Mouse (Mus musculus) urinary bladder, postnatal 14 days (tissue): ENCODE measurements around the gene Gm20662.
A peak's percentile ranks its signal among the peaks of the same experiment; 100 is the strongest.

Experiments
- DNase-seq: peaks from one replicate; pipeline ENCODE4 v3.0.0; 2021; ENCODE audit warnings: low spot score

Gm20662 gene

DNA sequence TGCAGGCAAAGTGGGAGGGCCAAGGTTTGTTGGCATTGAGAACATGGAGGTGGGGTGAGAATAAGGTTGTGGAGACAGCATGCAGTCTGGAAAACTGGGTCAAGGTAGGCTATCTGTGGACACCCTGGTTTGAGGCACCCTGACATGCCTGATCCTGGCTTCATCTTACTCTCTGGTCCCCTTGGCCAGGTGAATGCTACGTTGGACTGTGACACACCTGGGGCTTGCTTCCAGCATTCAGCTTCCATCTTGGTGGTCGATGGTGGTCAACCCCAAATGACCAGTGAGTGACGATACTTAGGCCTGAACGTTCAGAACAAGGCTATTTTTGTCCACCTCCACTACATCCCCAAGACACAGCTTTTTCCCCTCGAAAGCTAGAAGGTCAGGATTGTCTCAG is at the start of gene Gm20662:
Gene Gm20662, plus strand, starts transcription at position 301 of the 400 bp plus-strand sequence.
- no peak for DNase-seq

DNA sequence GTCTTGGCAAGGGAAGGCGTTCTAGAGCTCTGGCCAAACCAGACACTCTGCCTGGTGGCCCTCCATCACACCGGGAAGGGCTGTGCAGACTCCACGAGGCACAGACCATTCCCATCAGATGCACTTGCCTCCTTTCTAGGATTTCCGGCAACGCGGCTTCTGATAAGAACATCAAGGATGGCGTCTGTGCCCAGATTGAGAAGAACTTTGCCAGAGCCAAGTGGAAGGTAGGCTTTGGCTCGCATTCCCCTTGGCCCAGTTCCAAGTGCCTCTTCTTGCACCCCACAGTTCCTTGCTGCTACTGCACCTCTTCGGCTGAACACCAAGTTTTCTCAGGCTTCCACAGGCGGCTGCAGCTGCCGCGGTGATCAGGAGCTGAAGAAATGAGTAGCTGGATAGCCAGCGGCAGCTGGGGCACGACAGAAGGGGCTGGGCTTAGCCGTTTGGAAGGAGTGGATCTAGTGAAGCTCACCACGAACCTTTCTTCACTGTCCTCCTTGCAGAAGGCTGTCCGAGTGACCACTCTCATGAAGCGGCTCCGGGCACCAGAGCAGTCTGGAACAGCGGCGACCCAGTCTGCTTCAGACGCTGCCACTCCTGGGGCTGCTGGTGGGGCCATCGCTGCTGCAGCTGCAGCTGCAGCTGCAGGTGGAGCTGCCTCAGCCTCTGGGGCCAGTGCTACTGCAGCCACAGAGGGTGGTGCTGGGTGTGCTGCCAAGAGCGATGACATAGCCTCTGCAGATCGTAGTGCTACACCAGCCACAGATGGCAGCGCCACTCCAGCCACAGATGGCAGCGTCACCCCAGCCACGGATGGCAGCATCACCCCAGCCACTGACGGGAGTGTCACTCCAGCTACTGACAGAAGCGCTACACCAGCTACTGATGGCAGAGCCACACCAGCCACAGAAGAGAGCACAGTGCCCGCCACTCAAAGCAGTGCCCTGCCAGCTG is 48.6 kb upstream of the Gm20662 start:
- DNase-seq: no peak

DNA sequence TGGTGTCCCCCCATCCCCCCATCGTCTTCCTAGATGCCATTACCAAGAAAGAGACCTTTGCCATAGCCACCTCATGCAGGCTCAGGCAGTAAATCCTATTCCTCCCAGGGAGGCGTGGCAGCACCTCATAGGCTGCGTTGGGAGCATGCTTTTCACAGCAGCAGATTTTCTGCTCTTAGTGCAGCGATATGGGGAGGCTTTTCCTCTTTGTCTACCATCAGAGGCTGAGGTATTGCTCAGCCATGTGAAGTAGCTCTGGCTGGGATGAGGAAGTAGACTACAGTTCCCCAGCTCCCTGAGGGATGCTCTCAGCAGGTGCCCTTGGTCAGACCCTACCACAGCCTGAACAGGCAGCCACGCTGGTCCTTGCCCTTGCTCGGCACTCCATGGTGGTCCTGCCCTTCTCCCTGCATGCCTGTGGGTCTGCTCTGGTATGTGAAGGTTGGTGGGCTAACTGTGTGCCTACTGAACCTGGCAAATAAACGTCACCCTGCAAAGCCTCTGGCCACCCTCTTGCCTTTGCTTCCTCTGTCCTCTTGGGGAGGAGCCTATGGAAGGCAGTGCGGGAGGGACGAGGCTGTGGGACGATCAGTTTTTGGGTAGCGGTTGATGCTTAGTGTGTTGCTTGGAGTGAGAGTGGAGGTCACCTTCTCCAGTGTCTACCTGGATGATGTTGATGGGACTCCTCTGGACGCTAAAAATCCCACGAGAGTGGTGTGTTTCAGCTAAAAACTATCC is 46.8 kb upstream of the Gm20662 start:
- DNase-seq: no peak

DNA sequence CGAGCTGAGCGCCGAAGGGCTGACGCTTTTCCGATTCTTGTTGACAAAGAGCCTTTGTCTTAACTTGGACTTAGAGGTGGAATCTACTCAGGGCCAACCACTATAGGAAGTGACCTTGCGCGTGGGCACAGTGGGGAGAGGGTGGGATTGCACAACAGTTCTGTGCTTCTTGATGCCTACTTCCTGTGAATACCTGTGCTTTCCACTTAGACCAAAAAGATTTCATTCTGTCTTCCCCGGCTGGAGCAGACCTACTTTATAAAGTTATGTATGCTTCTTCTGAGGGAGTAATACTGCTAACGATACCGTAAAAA is 46.3 kb upstream of the Gm20662 start, which contains the start of gene Traip:
Gene Traip, plus strand, starts transcription at position 215 of the 314 bp plus-strand sequence.
- DNase-seq: no peak

DNA sequence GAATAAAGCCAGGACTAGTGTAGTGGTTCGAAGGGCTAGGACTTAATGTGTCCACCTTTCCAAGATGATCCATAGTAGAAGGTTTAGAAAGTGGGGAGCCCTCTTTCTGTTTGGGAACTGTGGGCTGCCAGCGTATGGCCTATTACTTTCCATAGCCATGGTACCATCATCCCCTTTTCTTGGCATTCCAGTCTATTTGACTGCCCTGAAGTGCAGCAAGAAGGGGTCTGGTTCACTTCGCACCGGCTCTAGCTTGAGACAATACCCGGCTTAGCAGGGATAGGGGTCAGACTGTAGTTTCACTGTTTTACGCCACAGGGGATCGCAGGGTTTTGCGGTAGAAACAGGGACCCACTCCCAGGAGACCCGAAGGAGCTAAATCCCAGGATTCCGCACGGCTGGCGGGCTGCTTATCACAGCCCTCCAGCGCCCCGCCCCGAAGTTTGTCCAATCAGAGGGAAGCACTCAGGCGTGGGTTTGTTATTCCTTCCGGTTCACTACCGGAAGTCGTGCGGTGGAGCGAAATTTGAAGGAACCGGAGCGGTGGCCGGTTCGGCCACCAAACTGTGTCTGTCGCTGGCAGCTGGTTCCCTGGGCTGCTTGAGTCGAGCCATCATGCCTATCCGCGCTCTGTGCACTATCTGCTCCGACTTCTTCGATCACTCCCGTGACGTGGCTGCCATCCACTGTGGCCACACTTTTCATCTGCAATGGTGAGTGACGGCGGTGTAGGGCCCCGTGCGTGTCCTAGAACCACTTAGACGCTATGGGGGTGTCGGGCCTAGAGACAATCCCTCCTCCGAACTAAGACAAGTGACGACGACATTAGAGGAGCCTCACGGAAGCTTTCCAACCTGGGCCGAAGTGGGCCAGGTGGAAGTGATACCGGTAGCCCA is 45.4 kb upstream of the Gm20662 start:
- peak; percentile 94 for DNase-seq

DNA sequence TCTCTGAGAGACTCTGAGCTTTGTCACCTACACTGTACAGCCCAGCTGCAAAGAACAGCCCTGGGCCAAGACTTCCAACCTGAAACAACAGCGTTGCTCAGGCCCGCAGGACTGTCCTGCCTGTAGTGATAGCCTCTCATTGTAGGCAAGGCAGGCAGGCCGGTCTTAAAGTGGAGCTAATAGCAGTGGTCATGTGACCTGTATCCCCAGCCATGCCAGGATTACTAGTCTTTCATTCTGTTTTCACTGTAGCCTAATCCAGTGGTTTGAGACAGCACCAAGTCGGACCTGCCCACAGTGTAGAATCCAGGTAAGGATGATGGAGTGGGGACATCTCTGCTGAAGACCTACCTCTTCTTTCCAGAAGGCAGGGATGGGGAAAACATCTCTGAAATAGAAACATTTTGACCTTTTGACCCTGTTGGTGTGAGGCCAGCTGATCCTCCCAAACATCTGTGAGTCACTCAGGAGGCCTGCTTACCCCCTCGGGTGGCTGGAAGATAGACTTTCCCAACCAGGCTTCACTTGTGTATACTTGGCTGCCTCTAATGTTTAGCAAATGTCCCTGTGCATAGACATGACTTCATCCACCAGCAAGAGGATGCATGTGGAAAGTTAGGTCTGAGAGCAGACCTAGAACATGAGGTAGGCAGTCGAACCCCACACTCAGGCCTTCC is 40.4 kb upstream of the Gm20662 start:
- DNase-seq: no peak

DNA sequence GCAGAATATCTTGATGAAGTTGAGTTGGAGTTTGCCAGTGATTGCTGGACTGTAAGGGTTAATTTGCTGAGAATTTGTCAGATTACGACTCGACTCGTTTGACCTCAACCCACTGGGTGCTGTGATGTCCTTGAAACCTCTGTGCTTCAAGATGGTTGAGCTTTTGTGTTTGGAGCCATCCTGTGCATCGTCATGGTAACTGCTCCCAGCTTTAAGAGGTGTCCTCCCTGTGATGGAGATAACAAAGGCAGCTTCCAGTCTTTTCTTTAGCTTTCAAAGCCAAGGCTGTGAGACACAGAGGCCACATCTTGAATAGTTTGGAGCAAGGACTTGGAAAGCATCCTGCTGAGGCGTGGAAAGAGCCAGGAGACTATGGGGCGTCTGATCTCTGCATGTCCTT is 39.0 kb upstream of the Gm20662 start:
- no peak for DNase-seq

DNA sequence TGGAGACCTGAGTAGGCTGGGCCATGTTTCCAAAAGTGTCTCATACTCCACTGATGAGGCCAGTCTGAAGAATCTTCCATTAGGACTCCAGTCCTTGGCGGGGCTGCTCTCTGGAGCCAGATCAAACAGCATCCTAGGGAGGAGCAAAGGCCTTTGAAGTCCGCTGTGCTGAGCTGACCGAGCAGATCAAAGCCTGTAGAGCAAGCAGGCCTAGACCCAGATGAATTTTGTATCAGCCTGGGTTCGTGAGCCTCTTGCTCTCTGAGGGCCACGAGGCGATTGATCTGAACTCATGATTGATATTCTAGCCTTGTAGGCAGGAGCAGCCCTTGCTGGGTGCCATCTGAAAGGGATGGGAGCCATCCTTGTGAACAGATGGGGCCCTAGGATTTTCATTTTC is 36.3 kb upstream of the Gm20662 start:
- DNase-seq: no peak

DNA sequence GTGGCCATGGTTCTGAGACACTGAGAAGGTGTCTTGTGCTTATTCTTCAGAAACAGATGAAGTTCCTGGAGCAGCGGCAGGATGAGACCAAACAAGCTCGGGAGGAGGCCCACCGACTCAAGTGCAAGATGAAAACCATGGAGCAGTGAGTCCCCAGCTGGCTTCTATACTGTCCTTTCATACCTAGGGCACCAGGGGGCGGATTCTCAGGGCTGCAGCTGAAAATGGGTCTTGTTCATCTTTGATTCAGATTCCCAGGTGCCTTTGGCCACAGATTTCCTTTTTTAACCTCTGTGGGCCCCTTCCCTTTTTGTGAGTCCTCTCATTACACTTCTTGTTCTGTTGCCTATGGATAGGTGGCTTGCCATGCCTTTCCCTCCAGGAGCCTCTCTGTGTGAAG is 35.2 kb upstream of the Gm20662 start:
- DNase-seq: no peak

DNA sequence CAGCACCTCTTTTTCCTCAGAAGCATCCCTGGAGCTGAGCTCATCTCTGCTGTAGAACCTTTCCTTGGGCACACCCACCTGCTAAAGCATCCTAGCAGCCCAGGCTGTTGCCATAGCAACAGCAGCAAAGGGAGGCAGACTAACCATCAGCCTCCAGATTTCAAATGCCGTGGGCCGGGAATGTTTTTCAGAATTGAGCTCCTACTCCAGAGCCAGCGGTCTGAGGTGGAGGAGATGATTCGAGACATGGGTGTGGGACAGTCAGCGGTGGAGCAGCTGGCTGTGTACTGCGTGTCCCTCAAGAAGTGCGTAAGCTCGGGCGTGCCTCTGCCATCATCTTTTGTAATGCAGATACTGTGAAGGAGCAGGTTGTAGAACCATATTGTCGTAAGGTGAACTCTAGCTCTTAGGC is 34.8 kb upstream of the Gm20662 start:
- DNase-seq: no peak

DNA sequence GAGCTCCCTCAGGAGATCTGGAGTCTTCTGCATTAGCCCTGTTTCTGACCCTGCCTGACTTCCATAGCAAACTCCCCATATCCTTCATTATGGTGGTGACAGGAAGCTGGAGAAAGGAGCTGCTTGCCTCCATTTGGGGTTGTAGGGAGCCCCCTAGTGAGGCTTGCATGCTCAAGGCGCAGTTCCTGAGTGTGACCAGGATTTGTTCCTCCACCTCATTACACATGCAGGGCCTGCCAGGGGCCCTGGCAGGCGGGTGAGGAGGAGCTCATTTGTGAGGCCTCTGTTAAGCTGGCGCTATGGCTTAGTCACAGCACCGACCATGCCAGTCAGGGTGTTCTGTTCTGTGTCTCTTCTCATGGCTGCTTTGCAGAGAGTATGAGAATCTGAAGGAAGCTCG is 34.3 kb upstream of the Gm20662 start:
- DNase-seq: no peak

DNA sequence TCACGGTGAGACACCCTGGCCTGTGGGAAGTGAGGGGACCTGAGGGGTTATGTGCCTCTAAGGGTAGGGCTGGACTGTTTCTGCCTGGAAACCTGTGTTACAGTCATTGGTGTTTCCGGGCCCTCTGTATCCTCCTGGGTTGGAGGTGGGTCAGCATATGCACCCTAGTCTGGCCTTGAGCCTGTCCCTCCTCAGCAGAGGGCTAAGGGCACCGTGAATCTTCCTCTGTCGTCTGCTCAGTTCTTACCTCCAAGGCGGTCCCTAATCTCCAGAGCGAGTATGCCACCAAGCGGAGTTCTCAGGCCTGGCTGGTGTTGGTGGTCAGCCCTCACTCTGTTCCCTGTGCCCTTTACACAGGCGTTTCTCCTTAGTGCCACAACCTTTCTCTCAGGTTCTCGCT is 33.2 kb upstream of the Gm20662 start:
- no peak for DNase-seq

DNA sequence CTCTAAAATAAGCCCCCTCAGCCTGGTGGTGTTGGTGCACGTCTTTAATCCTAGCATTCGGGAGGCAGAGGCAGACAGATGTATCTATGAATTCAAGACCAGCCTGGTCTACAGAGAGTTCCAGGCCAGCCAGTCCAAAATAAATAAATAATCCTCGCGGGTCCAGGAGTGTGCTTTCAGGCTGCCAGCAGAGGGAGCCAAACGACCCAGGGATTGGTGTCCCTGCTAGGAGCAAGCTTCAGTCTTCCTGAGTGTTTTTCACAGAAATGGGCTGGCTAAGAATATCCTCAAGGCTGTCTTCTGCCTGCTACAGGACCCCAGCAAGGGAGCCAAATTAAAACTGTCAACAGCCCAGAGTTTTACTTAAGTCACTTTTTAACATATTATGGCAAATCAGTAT is 32.4 kb upstream of the Gm20662 start:
- DNase-seq: peak; percentile 87

DNA sequence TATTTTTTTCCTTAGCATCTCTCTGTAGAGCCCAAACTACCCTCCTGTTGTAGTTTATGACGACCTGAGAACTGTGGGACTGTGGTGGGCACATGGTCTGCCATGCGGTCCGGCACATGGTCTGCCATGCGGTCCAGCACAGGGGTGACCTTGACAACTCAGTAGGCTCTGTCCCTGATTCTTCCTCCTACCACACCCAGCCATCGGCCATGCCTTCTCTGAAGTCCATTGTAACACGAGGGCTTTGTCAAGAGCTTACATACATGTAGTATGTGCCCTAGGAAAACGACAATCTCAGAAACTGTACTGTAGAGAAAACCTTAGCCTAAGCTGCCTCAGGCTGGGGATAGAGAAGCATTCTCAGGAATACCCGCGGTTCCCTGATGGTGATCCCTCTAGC is 31.5 kb upstream of the Gm20662 start:
- DNase-seq: no peak

DNA sequence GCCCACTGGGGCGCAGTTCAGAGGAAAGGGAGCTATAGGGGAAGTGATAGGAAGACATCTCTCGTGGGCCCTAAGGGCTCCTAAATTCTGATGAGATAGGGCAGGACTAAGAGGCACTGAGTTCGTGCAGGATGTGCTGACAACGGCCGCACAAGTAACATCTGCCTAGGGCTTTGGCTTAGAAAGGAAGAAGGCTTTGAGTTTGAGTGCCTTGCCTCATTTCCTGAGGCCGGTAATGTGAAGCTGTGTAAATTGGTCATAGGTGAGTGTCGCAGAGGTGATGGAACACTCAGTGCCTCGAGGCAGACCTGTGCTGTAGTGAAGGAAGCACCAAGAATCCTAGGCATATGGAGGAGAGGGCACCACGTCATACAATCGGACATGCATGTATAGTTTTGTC is 29.5 kb upstream of the Gm20662 start:
- DNase-seq: no peak

DNA sequence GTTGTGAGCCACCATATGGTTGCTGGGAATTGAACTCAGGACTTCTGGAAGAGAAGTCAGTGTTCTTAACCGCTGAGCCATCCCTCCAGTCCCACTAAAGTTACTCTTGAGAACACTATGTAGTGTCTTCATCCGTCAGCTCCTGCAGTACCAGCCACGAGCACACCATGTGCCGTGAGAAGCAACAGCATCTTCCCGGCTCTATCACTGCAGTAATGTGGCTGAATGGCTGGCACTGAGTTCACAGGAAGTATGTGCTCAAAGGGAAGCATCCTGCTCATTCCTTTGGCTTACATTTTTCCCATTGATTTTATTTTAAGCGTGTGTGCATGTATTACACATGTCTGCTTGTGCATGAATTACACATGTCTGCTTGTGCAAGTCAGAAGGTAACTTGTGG is 28.7 kb upstream of the Gm20662 start:
- no peak for DNase-seq

DNA sequence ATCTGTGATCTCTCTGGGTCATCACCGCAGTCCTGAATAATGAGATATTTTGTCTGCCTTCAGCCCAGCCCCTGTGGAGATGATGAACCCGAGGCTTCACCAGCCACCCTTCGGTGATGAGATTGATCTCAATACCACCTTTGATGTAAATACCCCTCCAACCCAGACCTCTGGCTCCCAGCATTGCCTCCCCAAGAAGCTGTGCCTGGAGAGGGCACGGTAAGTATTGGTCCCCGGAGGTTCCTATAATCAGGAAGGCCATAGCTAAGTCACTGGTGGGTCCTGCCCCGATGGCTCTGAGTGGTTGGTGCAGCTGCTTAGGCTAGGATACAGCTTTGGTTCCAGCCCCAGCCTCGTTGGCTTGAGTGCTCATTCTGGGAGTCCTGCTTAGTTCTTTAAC is 27.6 kb upstream of the Gm20662 start:
- DNase-seq: no peak

DNA sequence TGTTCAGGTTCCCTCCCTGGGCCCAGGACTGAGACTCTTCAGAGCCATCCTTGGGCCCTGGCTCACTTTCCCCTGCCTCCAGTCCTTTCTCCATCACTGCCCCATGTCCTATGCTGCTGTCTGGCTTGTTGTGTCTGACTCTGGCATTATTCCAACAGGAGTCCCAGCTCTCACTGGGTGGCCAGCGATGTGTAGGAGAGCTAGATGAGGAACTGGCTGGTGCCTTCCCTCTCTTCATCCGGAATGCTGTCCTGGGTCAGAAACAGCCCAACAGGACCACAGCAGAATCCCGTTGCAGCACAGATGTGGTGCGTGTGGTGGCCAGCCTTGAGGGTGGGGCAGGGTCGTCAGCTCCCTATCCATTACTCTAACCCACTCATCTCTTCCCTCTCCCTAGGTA is 25.8 kb upstream of the Gm20662 start:
- no peak for DNase-seq

DNA sequence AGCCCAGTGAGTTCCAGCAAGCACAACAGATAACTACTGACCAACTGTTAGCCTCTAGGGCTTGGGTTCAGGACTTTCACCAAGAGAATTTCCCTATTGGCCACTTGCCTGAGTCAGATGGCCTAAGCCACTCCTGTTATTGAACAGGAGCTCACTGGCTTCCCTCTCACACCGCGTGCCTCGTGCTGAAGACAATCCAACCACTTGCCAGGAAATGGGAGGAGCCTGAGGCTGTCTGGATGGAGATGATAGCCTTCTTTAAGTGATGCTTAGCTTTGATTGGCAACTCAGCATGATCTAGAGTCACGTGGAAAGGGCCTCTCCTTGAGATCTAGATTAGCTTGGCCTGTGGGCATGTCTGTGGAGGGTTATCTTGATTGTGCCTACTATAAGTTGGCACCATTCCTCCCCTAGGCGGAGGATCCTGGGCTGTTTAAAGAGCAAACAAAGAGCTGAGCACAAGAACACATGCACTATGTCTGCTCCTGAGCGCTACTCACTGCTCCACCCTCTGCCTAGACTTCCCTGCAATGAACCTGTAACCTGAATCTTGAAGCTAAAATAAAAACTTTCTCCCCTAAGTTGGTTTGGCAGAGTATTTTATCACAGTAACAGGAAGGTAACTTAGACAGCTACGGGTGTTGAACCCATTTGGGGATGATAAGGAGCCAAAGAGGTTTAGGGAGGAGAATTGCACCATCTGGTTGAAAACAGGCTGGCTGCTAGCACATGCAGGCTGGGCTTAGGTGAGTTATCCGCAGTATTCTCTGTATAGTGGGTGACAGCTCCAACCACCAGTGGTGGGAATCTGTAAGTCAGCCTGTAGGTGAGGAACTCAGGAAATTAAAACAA is 24.2 kb upstream of the Gm20662 start:
- no peak for DNase-seq

DNA sequence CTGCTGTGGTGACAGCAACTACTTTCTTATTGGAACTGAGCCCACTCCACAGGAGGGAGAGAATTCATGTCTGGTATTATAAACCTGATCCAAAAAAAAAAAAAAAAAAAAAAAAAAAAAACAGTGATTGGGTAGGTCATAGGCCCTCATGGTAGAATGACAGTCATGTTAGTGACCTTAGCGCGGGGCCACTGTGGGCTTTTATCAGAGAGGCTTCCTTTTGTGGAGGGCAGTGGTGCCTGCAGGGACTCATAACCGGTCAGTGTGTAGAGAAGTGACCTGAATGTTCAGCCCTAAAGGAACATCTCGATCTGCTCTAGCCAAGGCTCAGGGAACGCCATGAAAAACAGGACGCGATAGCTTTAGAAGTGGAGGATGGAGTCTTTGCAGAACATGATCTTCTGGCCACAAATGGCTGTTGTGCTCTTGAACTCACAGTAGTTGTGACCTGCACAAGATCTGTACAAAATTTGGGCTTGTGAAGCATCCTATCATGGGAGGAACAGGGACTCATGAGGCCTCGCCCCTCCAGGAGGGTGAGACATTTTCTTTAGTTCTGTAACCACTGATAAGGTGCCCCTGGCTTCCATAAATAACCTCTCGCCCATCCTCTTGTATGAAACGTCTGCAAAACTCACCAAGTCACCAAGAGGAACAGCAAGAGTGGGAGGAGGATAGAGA is 21.5 kb upstream of the Gm20662 start:
- DNase-seq: no peak
